Mouse (Mus musculus): ENCODE results near the gene Thy1. TPM values are rescaled to one million over a fixed set of nuclear protein-coding genes. Genes with fewer than 3 reads are reported as not detected.

Gene Thy1
- polyA plus RNA-seq, 1 experiment from 2014 or later = 14.3 TPM

DNA sequence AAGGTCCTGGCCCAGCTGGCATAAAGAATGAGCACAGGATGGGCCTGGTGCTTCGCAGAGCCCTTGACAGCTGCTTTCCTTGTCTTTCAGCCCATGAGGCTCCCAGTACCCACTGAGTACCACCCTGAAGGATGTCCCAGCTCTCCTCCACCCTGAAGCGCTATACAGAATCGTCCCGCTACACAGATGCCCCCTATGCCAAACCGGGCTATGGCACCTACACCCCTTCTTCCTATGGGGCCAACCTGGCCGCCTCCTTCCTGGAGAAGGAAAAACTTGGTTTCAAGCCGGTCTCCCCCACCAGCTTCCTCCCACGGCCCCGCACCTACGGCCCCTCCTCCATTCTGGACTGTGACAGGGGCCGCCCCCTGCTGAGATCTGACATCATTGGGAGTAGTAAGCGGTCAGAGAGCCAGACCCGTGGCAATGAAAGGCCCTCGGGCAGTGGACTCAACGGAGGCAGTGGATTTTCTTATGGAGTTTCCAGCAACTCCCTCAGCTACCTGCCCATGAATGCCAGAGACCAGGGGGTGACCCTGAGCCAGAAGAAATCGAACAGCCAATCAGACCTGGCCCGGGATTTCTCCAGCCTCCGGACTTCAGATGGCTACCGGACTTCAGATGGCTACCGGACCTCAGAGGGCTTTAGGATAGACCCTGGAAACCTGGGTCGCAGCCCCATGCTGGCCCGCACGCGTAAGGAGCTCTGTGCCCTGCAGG lies 32.3 kb downstream of the Thy1 start:
- Histone ChIP-seq H3K27ac (ENCODE audit: low read depth, low read length) (peak overlapping the region; percentile 11; the same call in 1 of the 2 replicates), H3K27me3 (ENCODE audit: control insufficient read depth, insufficient read depth, low read length) (no peaks in the 10 kb centered on the region), H3K4me3 (ENCODE audit: low read length) (no peak overlapping the region), H3K4me1 (ENCODE audit: control insufficient read depth, insufficient read depth, low read length) (peaks cover 34% of the 10 kb centered on the region), H3K36me3 (ENCODE audit: control insufficient read depth, insufficient read depth, low read length) (no peaks in the 10 kb centered on the region), H3K4me2 (replicated peaks; ENCODE audit: low read depth, low read length) (no peak overlapping the region), H3K9me3 (ENCODE audit: control insufficient read depth, low read length) (no peaks in the 10 kb centered on the region), H3K9ac (ENCODE audit: low read depth, low read length) (no peak overlapping the region)
- WGBS = 67% methylated on average over 24 of the region's 24 CpGs
- no peak for ATAC-seq (ENCODE audit: low FRiP score, low TSS enrichment)

DNA sequence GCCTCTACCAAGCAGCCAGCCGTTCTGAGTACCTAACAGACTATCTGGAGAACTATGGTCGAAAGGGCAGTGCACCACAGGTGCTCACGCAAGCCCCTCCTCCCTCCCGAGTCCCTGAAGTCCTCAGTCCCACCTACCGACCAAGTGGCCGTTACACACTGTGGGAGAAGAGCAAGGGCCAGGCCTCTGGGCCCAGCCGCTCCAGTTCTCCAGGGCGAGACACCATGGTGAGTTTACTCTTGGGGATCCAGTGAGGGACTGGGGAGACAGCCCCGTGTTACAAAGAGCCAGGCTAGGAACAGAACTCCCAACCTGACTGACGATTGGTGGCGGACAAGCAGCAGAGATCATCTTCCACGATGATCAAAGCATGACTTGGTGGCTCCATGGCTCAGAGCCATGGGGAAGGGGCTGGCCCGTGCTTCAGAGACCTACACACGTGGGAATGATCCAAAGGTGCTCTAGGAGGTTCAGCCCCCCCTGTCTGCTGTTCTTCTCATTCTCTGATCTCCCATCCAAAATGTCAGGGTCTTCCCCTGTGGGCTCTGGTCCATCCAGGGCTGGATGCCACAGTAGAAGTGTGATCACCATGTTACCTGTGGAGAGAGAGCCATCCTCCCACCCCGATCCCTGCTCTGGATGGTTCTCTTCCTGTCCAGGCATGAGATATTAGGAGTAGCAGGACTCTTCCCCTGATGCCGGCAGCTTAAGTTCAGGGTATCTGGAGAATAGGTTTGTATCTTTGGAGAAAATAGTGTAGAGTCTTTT lies 33.0 kb downstream of the Thy1 start:
- H3K9me3 ChIP-seq (ENCODE audit: control insufficient read depth, low read length) = no peaks in the 10 kb centered on the region
- no peaks in the 10 kb centered on the region for H3K36me3 ChIP-seq (ENCODE audit: control insufficient read depth, insufficient read depth, low read length)
- peak overlapping the region; percentile 11; the same call in 1 of the 2 replicates for H3K27ac ChIP-seq (ENCODE audit: low read depth, low read length)
- no peak overlapping the region for H3K9ac ChIP-seq (ENCODE audit: low read depth, low read length)
- ATAC-seq (ENCODE audit: low FRiP score, low TSS enrichment) = no peak
- no peak overlapping the region for H3K4me2 ChIP-seq (replicated peaks; ENCODE audit: low read depth, low read length)
- no peak overlapping the region for H3K4me3 ChIP-seq (ENCODE audit: low read length)
- H3K27me3 ChIP-seq (ENCODE audit: control insufficient read depth, insufficient read depth, low read length) = no peaks in the 10 kb centered on the region
- WGBS = 64% methylated on average over 16 of the region's 16 CpGs
- peaks cover 27% of the 10 kb centered on the region for H3K4me1 ChIP-seq (ENCODE audit: control insufficient read depth, insufficient read depth, low read length)

DNA sequence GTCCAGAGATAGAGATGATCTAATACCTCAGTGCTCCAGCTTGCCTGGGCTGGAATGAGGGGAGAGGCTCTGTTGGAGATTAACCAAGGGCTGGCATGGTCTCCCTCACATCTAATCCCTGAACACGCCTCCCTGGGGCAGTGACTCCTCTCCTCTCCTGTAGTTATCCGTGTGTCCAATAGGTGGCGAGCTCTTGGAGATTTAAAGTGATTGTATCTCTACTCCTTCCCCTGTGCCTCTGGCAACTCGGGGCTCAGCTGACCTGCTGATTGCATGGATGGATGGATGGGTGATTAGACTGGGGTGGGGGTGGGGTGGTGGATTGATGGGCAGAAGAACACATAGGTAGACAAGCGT lies 33.6 kb downstream of the Thy1 start:
- Histone ChIP-seq H3K27me3 (ENCODE audit: control insufficient read depth, insufficient read depth, low read length) (no peaks in the 10 kb centered on the region), H3K9me3 (ENCODE audit: control insufficient read depth, low read length) (no peaks in the 10 kb centered on the region)

DNA sequence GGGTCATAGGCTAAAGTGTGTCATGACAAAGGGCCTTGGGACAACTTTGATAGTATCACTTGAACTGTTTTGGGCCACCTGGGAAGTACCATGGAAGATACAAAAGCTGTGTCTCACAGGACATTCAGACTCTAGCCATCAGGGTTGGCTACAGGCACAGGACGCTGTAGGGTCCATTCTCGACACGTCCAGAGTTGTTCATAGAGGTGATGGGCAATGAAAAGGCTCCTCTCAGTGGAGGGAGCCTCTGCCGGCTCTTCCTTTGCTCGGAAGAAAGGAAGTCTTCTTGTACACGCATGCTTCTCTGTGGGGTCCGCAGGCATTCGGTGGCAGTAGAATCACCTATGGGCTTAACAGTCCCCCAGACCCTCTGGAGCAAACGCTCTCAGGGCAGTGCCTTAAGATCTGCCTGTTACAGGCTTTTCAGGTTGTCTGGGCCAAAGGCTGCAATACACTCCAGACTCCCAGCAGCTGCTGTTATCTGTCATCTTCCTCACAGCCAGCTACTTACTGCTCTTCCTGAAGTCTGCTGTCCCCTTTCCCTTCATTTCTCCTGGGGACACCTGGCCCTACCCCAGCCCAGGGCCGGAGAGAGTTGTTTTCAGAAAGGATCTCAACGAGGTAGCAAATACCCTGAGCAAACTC lies 34.2 kb downstream of the Thy1 start:
- ATAC-seq (ENCODE audit: low FRiP score, low TSS enrichment) = no peak
- WGBS = 87% methylated on average over 11 of the region's 11 CpGs
- H3K4me3 ChIP-seq (ENCODE audit: low read length) = no peak overlapping the region
- H3K9me3 ChIP-seq (ENCODE audit: control insufficient read depth, low read length) = no peaks in the 10 kb centered on the region
- H3K27me3 ChIP-seq (ENCODE audit: control insufficient read depth, insufficient read depth, low read length) = no peaks in the 10 kb centered on the region
- no peak overlapping the region for H3K27ac ChIP-seq (ENCODE audit: low read depth, low read length)
- no peaks in the 10 kb centered on the region for H3K36me3 ChIP-seq (ENCODE audit: control insufficient read depth, insufficient read depth, low read length)
- H3K9ac ChIP-seq (ENCODE audit: low read depth, low read length) = no peak overlapping the region
- peaks cover 19% of the 10 kb centered on the region for H3K4me1 ChIP-seq (ENCODE audit: control insufficient read depth, insufficient read depth, low read length)
- H3K4me2 ChIP-seq (replicated peaks; ENCODE audit: low read depth, low read length) = no peak overlapping the region

More for the DNA sequence above, 33.6 kb downstream of the Thy1 start:
- peaks cover 22% of the 10 kb centered on the region for H3K4me1 ChIP-seq (ENCODE audit: control insufficient read depth, insufficient read depth, low read length)
- no peak for ATAC-seq (ENCODE audit: low FRiP score, low TSS enrichment)
- H3K4me2 ChIP-seq (replicated peaks; ENCODE audit: low read depth, low read length) = no peak overlapping the region
- H3K36me3 ChIP-seq (ENCODE audit: control insufficient read depth, insufficient read depth, low read length) = no peaks in the 10 kb centered on the region
- no peak overlapping the region for H3K27ac ChIP-seq (ENCODE audit: low read depth, low read length)
- 28% methylated on average over 5 of the region's 5 CpGs for WGBS
- no peak overlapping the region for H3K9ac ChIP-seq (ENCODE audit: low read depth, low read length)
- H3K4me3 ChIP-seq (ENCODE audit: low read length) = no peak overlapping the region

DNA sequence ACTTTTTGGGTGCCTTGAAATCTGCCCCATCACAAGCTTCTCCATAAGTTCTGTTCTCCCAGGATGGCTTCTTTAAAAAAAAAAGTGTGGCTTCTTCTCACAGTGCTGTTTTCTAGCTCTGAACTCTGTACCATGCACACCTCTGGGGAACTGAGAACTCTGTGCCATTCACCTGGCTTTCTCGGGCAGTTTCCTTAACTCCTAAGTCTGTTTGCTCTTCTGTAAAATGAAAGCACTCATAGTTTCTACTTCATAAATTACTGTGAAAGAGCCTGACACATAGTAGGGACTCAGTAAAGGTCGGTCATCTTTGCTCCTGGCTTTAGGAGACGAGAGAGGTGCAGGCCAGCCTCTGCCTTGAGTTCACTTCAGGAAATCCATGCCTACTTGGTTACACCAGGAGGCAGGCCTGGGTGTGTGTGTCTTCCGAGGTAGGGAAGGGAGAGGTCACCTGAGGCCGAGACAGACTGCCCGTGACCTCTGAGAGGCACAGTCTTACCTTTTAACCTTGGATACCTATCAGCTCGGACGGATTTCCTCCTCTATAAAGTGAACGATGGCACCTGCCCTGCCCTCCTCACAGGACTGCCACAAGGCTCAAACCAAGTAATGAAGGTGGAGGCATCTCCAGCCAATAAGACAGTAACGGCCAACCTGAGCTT lies 35.1 kb downstream of the Thy1 start:
- Histone ChIP-seq H3K4me3 (ENCODE audit: low read length) (no peak overlapping the region), H3K27ac (ENCODE audit: low read depth, low read length) (peak overlapping the region; percentile 30; the same call in 1 of the 2 replicates), H3K27me3 (ENCODE audit: control insufficient read depth, insufficient read depth, low read length) (no peaks in the 10 kb centered on the region), H3K9ac (ENCODE audit: low read depth, low read length) (no peak overlapping the region), H3K4me1 (ENCODE audit: control insufficient read depth, insufficient read depth, low read length) (peaks cover 20% of the 10 kb centered on the region), H3K9me3 (ENCODE audit: control insufficient read depth, low read length) (no peaks in the 10 kb centered on the region), H3K36me3 (ENCODE audit: control insufficient read depth, insufficient read depth, low read length) (no peaks in the 10 kb centered on the region), H3K4me2 (replicated peaks; ENCODE audit: low read depth, low read length) (no peak overlapping the region)
- 67% methylated on average over 10 of the region's 10 CpGs for WGBS
- ATAC-seq (ENCODE audit: low FRiP score, low TSS enrichment) = no peak

DNA sequence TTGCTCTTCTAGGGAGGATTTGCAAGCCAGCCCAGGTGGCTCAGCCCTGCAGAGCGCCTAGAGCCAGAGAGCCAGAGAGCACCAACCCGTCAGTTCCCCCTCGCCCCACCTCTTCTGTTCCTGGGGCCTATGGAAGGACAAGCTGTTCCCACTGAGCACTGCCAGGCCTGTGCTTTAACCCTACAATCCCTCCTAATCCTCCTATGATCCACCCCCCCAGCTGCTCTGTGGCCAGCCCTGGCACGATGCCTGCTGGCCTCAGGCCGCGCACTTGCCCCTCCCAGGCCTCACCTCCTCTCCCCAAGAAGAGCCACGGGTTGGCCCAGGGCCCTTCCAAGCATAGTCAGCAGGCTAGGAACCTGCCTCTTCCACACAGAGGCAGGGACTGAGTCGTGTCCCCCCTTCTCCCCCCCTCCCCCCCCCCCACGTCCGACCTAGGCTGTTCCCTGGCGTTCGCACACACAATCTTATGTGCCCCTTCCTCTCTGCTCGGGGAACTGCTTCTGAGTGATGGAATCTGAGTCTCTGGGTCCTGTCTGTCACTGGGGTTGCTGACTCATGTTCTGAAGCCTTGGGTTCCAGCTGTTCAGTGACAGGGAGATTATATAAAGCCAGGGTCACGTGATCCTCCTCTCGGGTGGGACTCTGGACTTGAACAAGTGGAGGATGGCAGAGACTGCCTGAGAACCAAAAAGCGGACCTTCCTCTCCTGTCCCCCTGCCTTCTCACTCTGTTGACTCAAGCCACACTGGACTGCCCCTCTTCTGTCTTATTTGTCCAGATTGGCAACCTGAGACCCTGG lies 36.0 kb downstream of the Thy1 start:
- no peak overlapping the region for H3K4me2 ChIP-seq (replicated peaks; ENCODE audit: low read depth, low read length)
- peak; percentile 33; the same call in 1 of the 2 replicates for ATAC-seq (ENCODE audit: low FRiP score, low TSS enrichment)
- no peaks in the 10 kb centered on the region for H3K36me3 ChIP-seq (ENCODE audit: control insufficient read depth, insufficient read depth, low read length)
- H3K4me3 ChIP-seq (ENCODE audit: low read length) = no peak overlapping the region
- no peaks in the 10 kb centered on the region for H3K9me3 ChIP-seq (ENCODE audit: control insufficient read depth, low read length)
- H3K27ac ChIP-seq (ENCODE audit: low read depth, low read length) = peak overlapping the region; percentile 30; the same call in 1 of the 2 replicates
- WGBS = 33% methylated on average over 16 of the region's 16 CpGs
- no peak overlapping the region for H3K9ac ChIP-seq (ENCODE audit: low read depth, low read length)
- peaks cover 29% of the 10 kb centered on the region for H3K4me1 ChIP-seq (ENCODE audit: control insufficient read depth, insufficient read depth, low read length)
- H3K27me3 ChIP-seq (ENCODE audit: control insufficient read depth, insufficient read depth, low read length) = no peaks in the 10 kb centered on the region

DNA sequence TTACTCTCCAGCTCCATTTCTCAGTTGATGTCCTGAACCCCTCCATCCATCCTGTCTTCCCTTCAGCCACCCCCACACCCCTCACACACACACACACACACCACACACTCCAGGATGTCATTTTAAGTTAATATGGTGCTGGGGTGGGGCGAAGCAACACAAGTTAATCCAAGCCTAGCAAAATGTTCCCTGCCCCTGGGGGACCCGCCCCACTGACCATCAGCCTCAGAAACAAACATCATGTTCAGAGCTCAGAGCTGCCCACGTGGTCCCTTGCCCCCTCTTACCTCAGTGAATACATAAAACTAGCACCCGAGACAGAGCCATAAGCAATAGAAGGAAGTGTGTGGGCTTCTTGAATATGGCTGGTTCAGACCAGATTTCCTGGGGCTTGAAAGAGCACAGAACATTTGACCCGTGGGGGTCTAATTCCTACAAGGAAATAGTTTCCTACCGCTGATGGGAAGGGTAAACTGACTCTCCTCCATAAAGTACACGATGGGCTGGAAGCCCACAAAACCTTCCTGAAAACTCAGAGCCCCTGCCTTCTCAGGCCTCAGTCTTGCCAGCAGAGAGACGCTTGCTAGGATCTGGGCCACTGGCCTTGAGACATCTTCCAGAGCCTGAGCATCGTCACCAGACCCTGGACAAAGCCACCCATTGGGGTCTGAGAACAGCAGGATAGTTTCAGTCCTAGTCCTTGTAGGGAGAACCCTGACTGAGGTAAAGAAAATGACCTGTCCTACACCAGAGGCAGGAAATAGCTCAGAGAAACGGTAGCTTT lies 37.0 kb downstream of the Thy1 start:
- H3K4me2 ChIP-seq (replicated peaks; ENCODE audit: low read depth, low read length) = no peak overlapping the region
- H3K4me1 ChIP-seq (ENCODE audit: control insufficient read depth, insufficient read depth, low read length) = peaks cover 33% of the 10 kb centered on the region
- no peak for ATAC-seq (ENCODE audit: low FRiP score, low TSS enrichment)
- H3K36me3 ChIP-seq (ENCODE audit: control insufficient read depth, insufficient read depth, low read length) = no peaks in the 10 kb centered on the region
- H3K9me3 ChIP-seq (ENCODE audit: control insufficient read depth, low read length) = no peaks in the 10 kb centered on the region
- H3K4me3 ChIP-seq (ENCODE audit: low read length) = no peak overlapping the region
- no peak overlapping the region for H3K9ac ChIP-seq (ENCODE audit: low read depth, low read length)
- no peak overlapping the region; the same call in 1 of the 2 replicates for H3K27ac ChIP-seq (ENCODE audit: low read depth, low read length)
- H3K27me3 ChIP-seq (ENCODE audit: control insufficient read depth, insufficient read depth, low read length) = no peaks in the 10 kb centered on the region
- 47% methylated on average over 10 of the region's 10 CpGs for WGBS

DNA sequence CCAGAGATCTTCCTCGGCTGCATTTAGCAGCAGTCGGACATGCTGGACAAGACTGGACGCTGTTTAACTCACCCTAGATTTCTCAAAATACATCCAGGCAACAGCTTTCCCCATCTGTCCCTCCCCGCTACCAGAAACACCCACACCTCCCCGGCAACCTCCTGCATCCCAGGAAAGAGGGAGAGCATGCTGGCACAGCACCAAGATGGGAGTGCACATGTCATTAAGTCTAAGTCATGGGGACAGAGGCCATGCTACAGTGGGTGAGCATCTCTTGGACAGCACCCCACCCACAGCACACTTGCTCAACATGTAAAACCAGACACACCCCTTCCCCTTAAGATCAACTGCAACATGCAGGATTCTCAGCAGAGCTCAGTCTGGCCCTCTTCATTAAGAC lies 37.8 kb downstream of the Thy1 start:
- Histone ChIP-seq H3K4me2 (replicated peaks; ENCODE audit: low read depth, low read length) (no peak overlapping the region), H3K9ac (ENCODE audit: low read depth, low read length) (no peak overlapping the region), H3K4me1 (ENCODE audit: control insufficient read depth, insufficient read depth, low read length) (peaks cover 41% of the 10 kb centered on the region), H3K36me3 (ENCODE audit: control insufficient read depth, insufficient read depth, low read length) (no peaks in the 10 kb centered on the region), H3K27ac (ENCODE audit: low read depth, low read length) (no peak overlapping the region), H3K9me3 (ENCODE audit: control insufficient read depth, low read length) (no peaks in the 10 kb centered on the region), H3K4me3 (ENCODE audit: low read length) (no peak overlapping the region), H3K27me3 (ENCODE audit: control insufficient read depth, insufficient read depth, low read length) (0 out of 2 replicates have a peak, but pooled peaks cover 3% of the 10 kb centered on the region)
- 68% methylated on average over 5 of the region's 5 CpGs for WGBS
- no peak for ATAC-seq (ENCODE audit: low FRiP score, low TSS enrichment)

Measured in kidney, embryonic 14.5 days (tissue).